ENCODE assay signal across 9 mouse cellular contexts in the genomic region with DNA sequence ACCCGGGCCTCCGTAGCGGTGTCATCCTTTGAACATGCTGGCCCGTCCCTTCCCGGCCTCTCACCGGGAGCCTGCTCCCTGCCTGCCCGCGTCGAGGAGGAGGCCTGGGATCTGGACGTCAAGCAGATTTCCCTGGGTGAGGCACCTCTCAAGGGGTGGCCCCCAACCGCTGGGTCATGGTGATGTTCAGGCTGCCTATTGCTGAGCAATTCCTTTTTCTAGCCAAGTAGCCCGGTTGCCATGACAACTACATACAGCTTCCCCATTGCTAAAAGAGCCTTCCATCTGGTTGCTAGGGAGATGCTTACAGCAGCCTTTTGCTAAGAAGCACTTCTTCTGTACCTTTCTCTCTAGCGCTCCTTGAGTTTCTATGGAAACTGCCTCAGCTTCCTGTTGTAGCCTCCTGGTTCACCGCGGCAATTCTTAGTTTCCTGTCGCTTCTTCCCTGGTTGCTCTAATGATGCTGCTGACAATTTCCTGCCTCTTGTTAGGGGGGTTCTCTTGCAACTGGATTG. TPM values are rescaled to one million over a fixed set of nuclear protein-coding genes. Genes with fewer than 3 reads are reported as not detected.
A peak's percentile ranks its signal among the peaks of the same experiment; 100 is the strongest.
DNase-seq lines count a peak whose midpoint lies in the region; ATAC-seq and TF ChIP-seq lines count a peak whose summit lies in the region.
"Had no signal": no experiment of that assay in that cellular context is flagged by ENCODE, and none has a peak within 500 bp of the region (broad histone marks: within the 10 kb centered on the region; RNA-seq: fewer than 3 reads in every experiment).

No protein-coding gene starts in this region.

- peak; percentile 18; the same call in 1 of the 2 replicates for ATAC-seq in intestine, embryonic 15.5 days
- peak; percentile 83 for ATAC-seq in midbrain, embryonic 11.5 days (ENCODE audit: low FRiP score)

- no peak for TF ChIP-seq POLR2A in MEL (IDR thresholded peaks at IDR 0.05; ENCODE audit: control insufficient read depth in 1 of 2, insufficient read depth in 1 of 2, low read depth in 1 of 2, low read length in 2 of 2, poor library complexity in 1 of 2)

- no peaks in the 10 kb centered on the region for H3K4me1 ChIP-seq in MEL (ENCODE audit: control insufficient read depth in 1 of 2, insufficient read depth in 2 of 2, low read length in 2 of 2)
- peaks cover 7% of the 10 kb centered on the region for H3K4me1 ChIP-seq in intestine, embryonic 15.5 days (replicated peaks)
- peaks cover 41% of the 10 kb centered on the region for H3K4me1 ChIP-seq in midbrain, embryonic 11.5 days (ENCODE audit: control insufficient read depth, insufficient read depth, low read length)

- H3K36me3 ChIP-seq in MEL (ENCODE audit: control insufficient read depth in 1 of 2, insufficient read depth in 2 of 2, low read length in 2 of 2), result no peaks in the 10 kb centered on the region; a peak in 1 of 4 replicates
- peaks cover 55% of the 10 kb centered on the region for H3K36me3 ChIP-seq in intestine, embryonic 15.5 days
- H3K36me3 ChIP-seq in midbrain, embryonic 11.5 days (ENCODE audit: control insufficient read depth, insufficient read depth, low read length), result peaks cover 42% of the 10 kb centered on the region

- no peak overlapping the region for H3K9ac ChIP-seq in MEL (ENCODE audit: control insufficient read depth, low read depth, low read length, poor library complexity, severe bottlenecking)
- H3K9ac ChIP-seq in intestine, embryonic 15.5 days, result no peak overlapping the region
- peak overlapping the region; percentile 9; the same call in 1 of the 2 replicates for H3K9ac ChIP-seq in midbrain, embryonic 11.5 days (ENCODE audit: low read length)
- H3K9ac ChIP-seq: limb, embryonic 15.5 days had no signal

- no peak overlapping the region for H3K27ac ChIP-seq in MEL (ENCODE audit: control insufficient read depth, low read depth, low read length)
- H3K27ac ChIP-seq in intestine, embryonic 15.5 days, result no peak overlapping the region
- peak overlapping the region; percentile 76 for H3K27ac ChIP-seq in midbrain, embryonic 11.5 days (ENCODE audit: low read depth, low read length)
- H3K27ac ChIP-seq: limb, embryonic 15.5 days had no signal

- no peaks in the 10 kb centered on the region for H3K79me2 ChIP-seq in MEL (ENCODE audit: control insufficient read depth, insufficient read depth, low read length, poor library complexity)

- no peaks in the 10 kb centered on the region for H3K9me3 ChIP-seq in MEL (replicated peaks; ENCODE audit: insufficient read depth, low read length)
- no peaks in the 10 kb centered on the region for H3K9me3 ChIP-seq in intestine, embryonic 15.5 days
- H3K9me3 ChIP-seq in midbrain, embryonic 11.5 days (ENCODE audit: control insufficient read depth, low read length), result no peaks in the 10 kb centered on the region
- H3K9me3 ChIP-seq: limb, embryonic 15.5 days had no signal

- TF ChIP-seq RAD21 in MEL (IDR thresholded peaks at IDR 0.05; ENCODE audit: low read depth, low read length), result no peak

- no peak overlapping the region for H3K4me2 ChIP-seq in intestine, embryonic 15.5 days (replicated peaks)
- peak overlapping the region; percentile 31 for H3K4me2 ChIP-seq in midbrain, embryonic 11.5 days
- H3K4me2 ChIP-seq: limb, embryonic 15.5 days had no signal

- TF ChIP-seq CTCF in MEL (IDR thresholded peaks at IDR 0.05 in 2 of 3, conservative IDR thresholded peaks at IDR 0.05 in 1 of 3; ENCODE audit: control insufficient read depth in 1 of 3, insufficient read depth in 1 of 3, low read depth in 2 of 3, low read length in 3 of 3, poor library complexity in 1 of 3, severe bottlenecking in 1 of 3), result no peak

- DNase-seq in 3T3-L1 (ENCODE audit: low read depth, low spot score), result peak; percentile 62
- DNase-seq in MEL (ENCODE audit: low read depth, low spot score), result peak; percentile 74
- peak; percentile 49 for DNase-seq in fibroblast of lung, adult 2 months (ENCODE audit: low read depth)
- peak; percentile 96 for DNase-seq in midbrain, embryonic 11.5 days (ENCODE audit: low spot score, missing footprints)
- DNase-seq in testis, postnatal 10 days (ENCODE audit: low spot score), result peak; percentile 62
- DNase-seq in kidney, adult 8-10 months, result no peak
- DNase-seq in adrenal gland, postnatal 10 days, result no peak

- no peaks in the 10 kb centered on the region for H3K27me3 ChIP-seq in MEL (ENCODE audit: control insufficient read depth in 1 of 2, insufficient read depth in 2 of 2, low read length in 2 of 2)
- H3K27me3 ChIP-seq in intestine, embryonic 15.5 days (replicated peaks), result no peaks in the 10 kb centered on the region
- H3K27me3 ChIP-seq in midbrain, embryonic 11.5 days (ENCODE audit: control insufficient read depth, insufficient read depth, low read length), result no peaks in the 10 kb centered on the region
- H3K27me3 ChIP-seq: limb, embryonic 15.5 days had no signal

- no peak overlapping the region for H3K4me3 ChIP-seq in MEL (ENCODE audit: control insufficient read depth in 1 of 2, insufficient read depth in 1 of 2, low read depth in 2 of 2, low read length in 2 of 2)
- H3K4me3 ChIP-seq in intestine, embryonic 15.5 days (replicated peaks), result no peak overlapping the region
- no peak overlapping the region for H3K4me3 ChIP-seq in midbrain, embryonic 11.5 days (ENCODE audit: low read depth, low read length)
- H3K4me3 ChIP-seq: limb, embryonic 15.5 days had no signal

- WGBS in intestine, embryonic 15.5 days, result 44% methylated on average over 16 of the region's 16 CpGs
- WGBS in midbrain, embryonic 11.5 days, result 7% methylated on average over 16 of the region's 16 CpGs

- TF ChIP-seq EP300 in MEL (IDR thresholded peaks at IDR 0.05; ENCODE audit: low read depth in 1 of 2, low read length in 2 of 2), result no peak

TF ChIP-seq in MEL, 35 proteins besides CTCF, POLR2A, EP300 and RAD21:
- TF ChIP-seq ETS1 (IDR thresholded peaks at IDR 0.05; ENCODE audit: low read depth, low read length) (no peak), ZMIZ1 (IDR thresholded peaks at IDR 0.05; ENCODE audit: low read depth, low read length) (no peak), POLR2AphosphoS2 (IDR thresholded peaks at IDR 0.05; ENCODE audit: low read length) (no peak), MAX (IDR thresholded peaks at IDR 0.05; ENCODE audit: low read length) (no peak), ZKSCAN1 (IDR thresholded peaks at IDR 0.05; ENCODE audit: low read depth, low read length) (no peak), SIN3A (IDR thresholded peaks at IDR 0.05; ENCODE audit: low read length) (no peak), JUND (IDR thresholded peaks at IDR 0.05; ENCODE audit: low read depth, low read length) (no peak), NELFE (IDR thresholded peaks at IDR 0.05; ENCODE audit: low read depth, low read length) (no peak), MAFK (IDR thresholded peaks at IDR 0.05; ENCODE audit: borderline replicate concordance, low read depth, low read length) (no peak), ZNF384 (IDR thresholded peaks at IDR 0.05; ENCODE audit: low read depth, low read length) (no peak), RCOR1 (IDR thresholded peaks at IDR 0.05; ENCODE audit: low read depth, low read length) (no peak), SMC3 (IDR thresholded peaks at IDR 0.05; ENCODE audit: low read depth, low read length) (no peak), MEF2A (IDR thresholded peaks at IDR 0.05; ENCODE audit: extremely low read depth, insufficient replicate concordance, low read depth, low read length, poor library complexity, severe bottlenecking) (no peak), GABPA (IDR thresholded peaks at IDR 0.05; ENCODE audit: low read depth, low read length) (no peak), USF2 (IDR thresholded peaks at IDR 0.05; ENCODE audit: borderline replicate concordance in 1 of 2, insufficient read depth in 1 of 2, low read depth in 1 of 2, low read length in 2 of 2) (no peak), HCFC1 (IDR thresholded peaks at IDR 0.05; ENCODE audit: low read depth, low read length) (no peak), MYC (IDR thresholded peaks at IDR 0.05; ENCODE audit: low read depth, low read length) (no peak)

RNA-seq across cellular contexts. Expression of a gene that starts 11.4 kb away (rescaled TPM):
- total RNA-seq in MEL (2012; rRNA removed), result 0.39 and 0.46 TPM in 2 replicates
- 1 to 10 TPM in 1 of 2 experiments, not detected in 1; 3.6 TPM for polyA plus RNA-seq in MEL (2012; ENCODE audit: insufficient read depth in 1 of 2, insufficient read length in 2 of 2, low read depth in 1 of 2, low replicate concordance in 2 of 2, missing spikeins in 1 of 2)
- 50.1 and 60.0 TPM in 2 replicates for polyA plus RNA-seq in intestine, embryonic 15.5 days (2015; fragmentation: Nextera tagmentation; extraction: Ambion mirVana)
- 1.0 and 1.5 TPM in 2 replicates for polyA plus RNA-seq in midbrain, embryonic 11.5 days (2014; fragmentation: Nextera tagmentation; extraction: Ambion mirVana)
- 1 to 10 TPM; 4.8 to 7.0 TPM for total RNA-seq in adrenal gland, postnatal 10 days (2021)

RNA-seq across cellular contexts. Expression of a gene that starts 16.5 kb away (rescaled TPM):
- 32.1 and 36.3 TPM in 2 replicates for total RNA-seq in MEL (2012; rRNA removed)
- polyA plus RNA-seq in MEL (2012; ENCODE audit: insufficient read depth in 1 of 2, insufficient read length in 2 of 2, low read depth in 1 of 2, low replicate concordance in 2 of 2, missing spikeins in 1 of 2), result 10 to 100 TPM in 1 of 2 experiments, not detected in 1; 46.9 TPM
- polyA plus RNA-seq in intestine, embryonic 15.5 days (2015; fragmentation: Nextera tagmentation; extraction: Ambion mirVana), result 29.7 and 29.8 TPM in 2 replicates
- 91.9 and 110 TPM in 2 replicates for polyA plus RNA-seq in midbrain, embryonic 11.5 days (2014; fragmentation: Nextera tagmentation; extraction: Ambion mirVana)
- 10 to 100 TPM; 54.6 to 59.2 TPM for total RNA-seq in adrenal gland, postnatal 10 days (2021)

RNA-seq across cellular contexts. Expression of a gene that starts 19.5 kb away (rescaled TPM):
- total RNA-seq in MEL (2012; rRNA removed), result 6.4 and 9.9 TPM in 2 replicates
- polyA plus RNA-seq in MEL (2012; ENCODE audit: insufficient read depth in 1 of 2, insufficient read length in 2 of 2, low read depth in 1 of 2, low replicate concordance in 2 of 2, missing spikeins in 1 of 2), result 100 to 1,000 TPM in 1 of 2 experiments, 10 to 100 TPM in 1; 37.5 to 150 TPM
- polyA plus RNA-seq in intestine, embryonic 15.5 days (2015; fragmentation: Nextera tagmentation; extraction: Ambion mirVana), result 64.4 and 65.9 TPM in 2 replicates
- polyA plus RNA-seq in midbrain, embryonic 11.5 days (2014; fragmentation: Nextera tagmentation; extraction: Ambion mirVana), result 50.4 and 52.8 TPM in 2 replicates
- 10 to 100 TPM; 60.8 to 78.7 TPM for total RNA-seq in adrenal gland, postnatal 10 days (2021)

RNA-seq across cellular contexts. Expression of a gene that starts 38.2 kb away (rescaled TPM):
- not detected in 2 replicates for total RNA-seq in MEL (2012; rRNA removed)
- polyA plus RNA-seq in MEL (2012; ENCODE audit: insufficient read depth in 1 of 2, insufficient read length in 2 of 2, low read depth in 1 of 2, low replicate concordance in 2 of 2, missing spikeins in 1 of 2), result not detected
- polyA plus RNA-seq in intestine, embryonic 15.5 days (2015; fragmentation: Nextera tagmentation; extraction: Ambion mirVana), result not detected in 2 replicates
- polyA plus RNA-seq in midbrain, embryonic 11.5 days (2014; fragmentation: Nextera tagmentation; extraction: Ambion mirVana), result not detected in 2 replicates
- total RNA-seq in adrenal gland, postnatal 10 days (2021), result not detected
- polyA plus RNA-seq: limb, embryonic 15.5 days had no signal

Comparison
In these comparisons a context has a peak if more than half of its experiments do, and no peak if none do; other contexts are left out.
1. DNase-seq: peak in 3T3-L1 (single experiment), MEL (single experiment), fibroblast of lung, adult 2 months (single experiment), midbrain, embryonic 11.5 days (single experiment) and testis, postnatal 10 days (single experiment); none in kidney, adult 8-10 months (0 of 2) and adrenal gland, postnatal 10 days (single experiment).
2. RNA of a gene that starts 11.4 kb away (polyA plus RNA-seq): 50.1 to 60.0 TPM in intestine, embryonic 15.5 days; 3.6 TPM in MEL and 1.0 to 1.5 TPM in midbrain, embryonic 11.5 days; every median in the first group is over 10 times any median in the second.